Mouse (Mus musculus): ENCODE measurements at regions not wholly inside any gene's neighbourhood (a gene's known extent, or its start where the extent isn't known, plus 50 kb on each side); places are given as distances from the start of the nearest gene placed in this dataset.

DNA sequence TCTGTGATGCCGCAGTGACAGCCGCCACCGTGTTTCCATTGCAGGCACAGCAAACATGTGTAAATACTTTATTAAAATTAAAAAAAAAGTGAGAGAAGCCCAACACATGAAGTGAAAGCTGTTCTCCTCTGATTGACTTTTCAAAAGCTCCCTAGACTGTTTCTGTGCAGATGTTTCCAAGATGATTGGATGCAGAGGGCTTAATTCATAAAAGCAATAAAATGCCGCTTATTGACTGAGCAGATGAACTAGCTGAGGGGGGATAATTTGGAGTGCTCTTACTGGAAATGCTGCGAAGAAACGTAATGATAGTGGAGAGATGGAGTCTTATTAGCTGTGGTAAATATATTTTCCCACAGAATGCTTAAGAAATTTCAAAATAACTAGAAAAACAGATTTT is 170.4 kb downstream of the Rnf144a start:
- DNase-seq (ENCODE audit: low spot score) = no peak

DNA sequence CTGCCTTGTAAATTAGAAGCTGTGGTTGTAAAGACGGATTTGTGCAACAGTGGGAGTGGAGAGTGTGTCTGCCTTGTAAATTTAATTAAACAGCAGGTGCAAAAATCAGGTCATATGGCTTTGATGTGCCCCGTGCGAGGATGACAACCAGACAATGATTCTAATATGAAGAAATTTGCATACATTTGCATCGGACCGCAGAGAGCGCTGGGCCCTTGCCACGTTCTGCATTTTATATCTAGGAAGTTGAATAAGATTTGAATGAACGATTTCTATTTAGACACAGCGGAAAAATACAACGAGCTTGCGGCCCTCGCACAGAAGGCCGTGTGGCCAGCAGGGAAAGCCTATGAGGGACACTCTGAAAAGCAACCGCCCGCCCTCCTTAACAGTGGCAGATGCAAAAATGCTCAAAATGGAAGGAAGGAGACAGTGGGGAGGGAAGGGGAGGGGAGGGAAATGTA is 187.5 kb downstream of the Rnf144a start:
- DNase-seq (ENCODE audit: low spot score) = no peak

DNA sequence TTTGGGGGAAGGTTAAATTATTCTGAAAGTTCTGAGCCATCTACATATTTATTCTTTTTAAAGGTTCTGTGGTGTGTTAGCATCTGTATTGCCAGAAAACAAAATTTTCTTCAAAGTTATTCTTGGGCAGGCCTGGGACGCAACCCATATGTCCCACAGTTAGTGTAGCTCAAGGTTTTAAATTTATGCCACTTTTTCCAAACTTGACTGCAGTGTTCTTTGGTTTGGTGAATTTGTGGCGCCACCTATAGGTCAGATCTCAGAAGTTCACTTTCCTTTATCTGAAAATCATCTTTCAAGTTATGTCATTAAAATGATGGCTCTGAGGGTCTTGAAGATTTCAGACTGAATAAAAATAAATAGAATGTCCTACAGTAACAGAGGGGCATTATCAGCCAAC is 188.7 kb downstream of the Rnf144a start:
- peak; percentile 45 for DNase-seq (ENCODE audit: low spot score)

DNA sequence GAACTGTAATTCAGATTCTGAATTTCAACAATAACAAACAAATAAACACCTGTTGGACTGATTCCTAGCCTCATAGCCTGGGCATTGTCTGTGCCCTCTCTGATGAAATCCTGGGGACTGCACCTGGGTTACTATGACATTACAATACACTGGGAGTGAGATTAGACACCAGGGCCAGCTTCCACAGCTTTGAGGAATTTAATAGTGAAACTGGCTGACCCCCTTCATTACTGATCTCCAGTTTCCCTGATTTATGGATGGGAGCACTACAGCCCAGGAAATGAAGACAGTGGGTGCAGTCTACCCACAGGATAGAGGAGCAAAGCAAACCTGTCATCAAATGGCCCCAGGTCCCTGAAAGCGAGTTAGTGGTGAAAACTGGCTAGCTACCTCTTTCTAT is 202.6 kb downstream of the Rnf144a start:
- no peak for DNase-seq (ENCODE audit: low spot score)

DNA sequence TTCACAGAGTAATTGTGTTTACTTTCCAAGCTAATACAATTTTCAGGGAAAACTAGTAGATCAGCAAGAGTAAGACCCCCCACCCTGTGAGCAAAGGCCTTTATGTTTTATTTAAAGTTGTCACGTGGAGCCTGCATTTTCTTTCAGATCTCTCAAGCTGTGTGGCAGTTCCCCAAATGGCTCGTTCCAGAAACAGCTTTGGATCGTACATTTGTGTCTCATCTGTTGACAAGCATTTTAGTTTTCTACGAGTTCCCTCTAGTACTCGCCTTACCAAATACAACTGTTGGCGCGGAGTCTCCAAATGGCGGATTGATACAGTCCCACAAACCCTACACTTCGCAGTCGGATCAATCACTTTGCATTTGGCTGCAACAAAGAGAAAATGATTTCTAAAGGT is 203.6 kb downstream of the Rnf144a start:
- peak; percentile 10 for DNase-seq (ENCODE audit: low spot score)

- DNase-seq (ENCODE audit: low spot score) = no peak
Observed at GRCm38 (mm10) chr12:26206751-26207150, 208.3 kb downstream of the Rnf144a start.

DNA sequence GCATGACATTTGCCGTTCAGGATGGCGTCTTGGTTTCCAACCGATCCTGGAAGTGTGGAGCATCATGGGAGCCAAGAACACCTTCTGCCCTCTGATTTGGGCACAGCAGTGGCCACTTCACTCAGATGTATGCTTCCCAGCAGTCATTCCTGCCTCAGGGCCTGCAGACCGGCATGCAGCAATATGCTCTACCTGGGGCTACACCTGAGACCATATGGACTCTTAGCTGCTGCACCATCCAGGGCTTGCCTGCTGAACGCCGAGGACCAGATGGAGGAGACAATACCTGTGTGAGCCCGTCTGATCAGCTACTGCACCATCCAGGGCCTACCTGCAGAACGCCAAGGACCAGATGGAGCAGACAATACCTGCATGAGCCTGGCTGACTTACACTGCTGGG is 209.0 kb downstream of the Rnf144a start:
- no peak for DNase-seq (ENCODE audit: low spot score)

- no peak for DNase-seq (ENCODE audit: low spot score)
Observed at GRCm38 (mm10) chr12:26191982-26192576, 223.0 kb downstream of the Rnf144a start.

- DNase-seq (ENCODE audit: low spot score) = peak; percentile 72
Observed at GRCm38 (mm10) chr12:26191268-26191981, 223.6 kb downstream of the Rnf144a start.

DNA sequence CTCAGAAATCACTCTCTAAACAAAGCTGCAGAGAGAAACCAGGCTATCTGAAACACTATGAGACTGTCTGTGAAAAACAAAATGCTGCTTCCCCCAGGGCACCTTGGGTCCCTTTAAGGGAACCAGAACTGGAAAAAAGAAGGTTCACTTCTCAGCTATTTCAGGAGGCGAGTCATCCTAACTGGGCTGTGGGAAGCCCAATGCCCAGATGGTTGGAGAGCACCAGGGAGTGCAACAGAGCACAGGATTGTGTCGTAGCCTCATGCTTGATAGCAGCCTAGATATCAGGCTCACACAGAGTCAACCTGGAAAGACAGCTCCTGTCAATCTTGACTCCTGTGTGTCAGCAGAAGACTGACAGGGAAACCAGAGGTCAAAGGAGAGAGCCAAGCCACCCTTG is 226.1 kb downstream of the Rnf144a start:
- no peak for DNase-seq (ENCODE audit: low spot score)

DNA sequence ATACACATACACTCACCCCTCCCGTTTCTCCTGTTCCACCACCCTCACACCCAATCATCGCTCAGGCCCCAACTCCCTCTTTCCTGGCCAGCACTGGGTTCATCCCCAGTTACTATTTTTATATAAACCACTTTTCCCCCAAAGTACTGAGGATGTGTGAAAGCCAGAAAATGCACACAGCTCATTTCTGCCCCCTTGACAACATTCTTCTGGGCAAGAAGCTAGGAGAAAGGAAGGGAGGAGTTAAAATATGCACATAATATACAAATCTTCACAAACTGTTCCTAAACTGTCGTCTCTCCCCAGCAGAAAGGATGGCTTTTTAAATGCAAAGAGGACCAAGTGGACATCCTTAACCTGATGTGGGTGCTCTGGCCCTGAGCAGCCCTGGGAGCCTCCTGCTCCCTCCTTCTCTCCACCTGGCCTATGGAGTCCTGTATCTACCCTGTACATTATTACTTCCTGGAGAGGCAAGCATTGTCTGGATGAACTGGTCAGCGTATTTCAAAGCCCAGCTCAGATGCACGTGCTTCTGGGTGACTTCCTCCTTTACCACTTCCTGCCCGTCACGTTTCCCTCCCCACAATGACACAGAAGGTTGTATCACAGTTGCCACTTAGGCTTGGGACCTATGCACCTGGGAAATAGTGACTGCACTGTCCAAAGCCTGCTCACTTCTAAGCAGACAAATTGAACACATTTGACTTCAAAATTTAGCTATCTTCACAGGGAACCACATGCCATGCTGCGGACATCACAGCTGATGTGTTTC is 227.8 kb downstream of the Rnf144a start:
- DNase-seq (ENCODE audit: low spot score) = no peak

- no peak for DNase-seq (ENCODE audit: low spot score)
Observed at GRCm38 (mm10) chr12:26184701-26185460, 230.2 kb downstream of the Rnf144a start.

DNA sequence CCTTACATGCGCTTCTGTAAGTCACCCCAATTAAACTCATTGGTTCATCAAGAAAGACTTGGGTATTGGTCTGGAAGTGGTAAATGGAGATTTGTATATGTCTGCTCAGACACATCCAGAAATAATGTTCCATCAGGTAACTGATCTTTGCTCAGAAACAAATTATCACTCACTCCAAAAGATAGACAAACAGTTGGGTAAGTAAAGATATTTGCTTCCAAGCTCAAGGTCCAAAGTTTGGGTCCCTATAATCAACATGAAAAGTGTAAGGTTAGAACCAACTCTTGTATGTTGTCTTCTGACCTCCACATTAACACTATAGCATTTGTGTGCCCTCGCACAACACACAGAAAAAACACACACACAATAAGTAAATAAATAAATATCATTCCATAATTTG is 232.0 kb downstream of the Rnf144a start:
- DNase-seq (ENCODE audit: low spot score) = no peak

- peak; percentile 28 for DNase-seq (ENCODE audit: low spot score)
Observed at GRCm38 (mm10) chr12:26180846-26181245, 234.2 kb downstream of the Rnf144a start.

GRCm38 (mm10) chr12:26176231-26176662 is 238.8 kb downstream of the Rnf144a start:
- DNase-seq (ENCODE audit: low spot score) = peak; percentile 35

DNA sequence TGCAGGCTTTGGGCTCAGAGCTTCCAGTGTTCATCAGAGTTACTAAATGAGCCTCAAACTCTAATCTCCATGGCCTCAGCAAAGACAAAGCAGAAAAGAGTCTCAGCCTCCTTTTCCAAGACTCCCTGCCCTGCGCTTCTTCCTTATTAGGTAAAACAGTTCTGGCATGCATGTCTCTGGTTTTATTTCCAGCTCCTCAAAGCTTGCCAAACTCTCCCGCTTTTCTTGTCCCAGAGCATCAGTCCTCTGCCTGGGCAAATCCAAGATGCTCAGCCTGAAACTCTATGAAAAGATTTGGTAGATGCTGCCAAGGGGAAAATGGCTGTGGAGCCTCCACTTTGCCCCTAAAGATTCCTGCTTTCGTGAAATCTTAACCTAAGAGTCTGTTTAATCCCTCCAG is 251.6 kb downstream of the Rnf144a start:
- no peak for DNase-seq (ENCODE audit: low spot score)

DNA sequence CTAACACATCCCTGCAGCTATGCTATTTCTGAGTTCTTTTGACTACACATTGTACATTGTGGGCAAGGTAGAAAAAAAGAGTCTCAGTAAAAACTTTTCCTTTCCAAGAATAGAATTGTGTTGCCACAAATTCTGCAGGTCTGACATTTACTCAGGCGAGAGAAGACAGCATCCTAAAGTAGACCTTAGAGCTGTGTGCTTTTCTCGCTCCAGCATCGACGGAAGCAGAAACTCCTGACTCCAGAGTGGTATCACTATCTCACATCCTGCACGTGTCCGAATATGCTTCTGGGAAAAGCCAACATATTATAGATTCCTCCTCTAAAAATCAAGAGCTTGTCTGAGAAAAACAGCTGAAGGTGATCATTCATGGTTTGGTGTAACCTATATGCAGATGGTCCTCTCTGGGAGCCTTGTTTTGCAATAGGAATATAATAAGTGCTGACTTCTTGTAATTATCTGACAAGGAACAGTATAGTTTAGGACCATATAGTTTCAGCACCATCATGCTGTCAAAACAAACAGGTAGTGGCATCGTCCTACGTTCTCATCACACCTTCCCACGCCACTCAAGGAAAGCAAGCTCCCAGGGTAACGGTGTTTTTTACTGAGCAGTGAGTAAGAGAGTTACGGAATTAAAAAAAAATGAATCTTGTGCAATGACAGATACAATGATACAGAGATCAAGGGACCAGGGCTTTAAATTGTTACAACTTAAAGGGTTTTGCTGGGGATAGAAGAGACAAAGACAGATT is 254.0 kb downstream of the Rnf144a start:
- DNase-seq (ENCODE audit: low spot score) = no peak

DNA sequence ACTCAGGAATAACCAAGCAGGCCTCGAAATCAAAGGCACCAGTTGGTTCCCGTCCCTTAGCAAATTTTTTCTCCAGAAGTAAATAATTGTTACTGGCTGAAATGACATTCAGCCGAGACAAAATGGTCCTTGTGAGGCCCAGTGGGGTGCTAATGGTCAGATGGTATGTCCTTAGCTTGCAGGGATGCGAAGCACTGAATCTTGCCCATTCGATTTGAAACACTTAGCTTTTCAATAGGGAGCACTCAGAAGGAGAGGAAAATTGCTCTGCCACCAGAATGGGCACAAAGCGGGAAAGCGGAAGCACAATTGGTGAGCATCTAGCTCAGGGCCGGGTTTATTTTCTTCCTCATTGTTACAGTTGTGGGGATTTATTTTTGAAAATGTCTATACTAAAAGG is 262.1 kb downstream of the Rnf144a start:
- no peak for DNase-seq (ENCODE audit: low spot score)

DNA sequence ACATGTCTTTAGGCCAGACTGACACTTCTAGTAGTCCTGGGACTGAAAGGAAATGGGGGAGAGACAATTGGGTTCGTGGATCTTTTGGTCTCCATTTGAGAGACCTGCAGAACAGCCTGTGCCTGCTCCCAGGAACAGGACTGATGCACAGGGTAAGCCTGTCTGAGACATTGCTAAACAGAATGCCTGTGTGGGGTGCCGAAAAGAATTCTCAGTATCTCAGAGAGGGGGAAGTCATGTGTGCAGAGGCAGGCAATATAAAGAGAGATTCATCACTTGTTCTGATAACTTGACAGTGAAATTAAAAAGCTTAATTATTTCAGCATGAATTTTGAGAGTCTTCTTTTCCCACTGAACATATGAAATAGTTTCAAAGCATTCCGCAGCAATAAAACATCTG is 268.7 kb downstream of the Rnf144a start:
- no peak for DNase-seq (ENCODE audit: low spot score)

DNA sequence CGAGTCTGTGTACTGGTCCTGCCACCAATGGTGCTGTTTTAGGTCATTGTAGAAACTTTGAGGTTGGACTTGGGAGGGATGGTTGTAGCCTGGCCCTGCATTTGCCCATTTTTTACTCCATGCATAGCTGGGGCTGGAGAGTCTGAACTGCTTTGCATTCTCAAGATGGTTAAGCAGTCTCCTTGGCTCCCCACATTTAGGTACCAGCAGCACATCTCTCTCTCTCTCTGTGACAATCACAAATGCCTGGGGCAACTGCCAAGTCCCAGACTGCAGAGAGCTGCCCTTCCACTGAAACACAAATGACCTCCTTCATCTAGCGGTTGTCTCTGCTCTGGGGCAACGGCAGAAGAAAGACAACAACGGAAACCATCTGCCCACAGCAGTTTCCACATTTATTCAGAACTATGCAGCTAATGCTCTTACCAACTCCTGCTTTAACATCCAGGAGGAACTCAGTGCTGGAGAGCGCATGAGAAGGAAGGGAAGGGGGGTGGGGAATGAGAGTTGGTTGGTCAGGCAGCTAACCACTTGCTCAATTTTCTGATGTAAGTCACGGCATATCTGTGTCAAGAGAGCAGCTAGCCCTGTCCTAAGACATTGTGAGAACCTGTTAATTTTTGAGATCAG is 269.9 kb downstream of the Rnf144a start:
- DNase-seq (ENCODE audit: low spot score) = no peak

DNA sequence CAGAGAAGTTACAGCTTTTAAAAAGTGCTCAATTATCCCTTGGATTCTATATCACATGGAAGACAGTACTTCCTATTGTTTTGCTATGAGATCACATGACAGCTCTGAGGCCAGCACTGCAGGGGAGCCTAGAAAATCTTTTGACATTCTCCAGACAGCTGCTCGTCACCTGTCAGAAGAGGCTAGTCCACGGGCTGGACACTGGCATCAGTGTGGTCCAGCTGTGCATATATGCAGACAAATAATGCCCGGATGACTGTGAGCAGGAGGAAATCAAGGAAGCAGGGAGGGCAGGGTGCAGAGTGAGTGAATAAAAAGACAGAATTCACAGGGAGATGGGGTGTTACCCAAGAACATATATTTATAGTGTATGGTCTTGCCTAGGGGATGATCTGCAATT is 270.4 kb downstream of the Rnf144a start:
- DNase-seq (ENCODE audit: low spot score) = no peak
